Mouse (Mus musculus) E14TG2a.4 (cell line): ENCODE measurements at regions not wholly inside any gene's neighbourhood (a gene's known extent, or its start where the extent isn't known, plus 50 kb on each side); places are given as distances from the start of the nearest gene placed in this dataset.

Experiments used
- H3K27me3 ChIP-seq: 2 replicates; pipeline ENCODE4 v1.6.1; 2014; ENCODE audit warnings: low read length, control low read depth; ENCODE audit not compliant: insufficient read depth
- H3K36me3 ChIP-seq: 2 replicates; pipeline ENCODE4 v1.6.1; 2014; ENCODE audit warnings: low read length, control low read depth; ENCODE audit not compliant: insufficient read depth
- H3K4me1 ChIP-seq: replicated peaks from 2 replicates; pipeline ENCODE4 v1.6.1; 2014; ENCODE audit warnings: low read depth, low read length, control low read depth
- H3K4me3 ChIP-seq: replicated peaks from 2 replicates; pipeline ENCODE4 v1.5.1; 2014; ENCODE audit warnings: mild to moderate bottlenecking, low read length
- H3K9me3 ChIP-seq: 2 replicates; pipeline ENCODE4 v1.6.1; 2014; ENCODE audit warnings: low read length, control low read depth
- CTCF ChIP-seq: conservative IDR thresholded peaks from 2 replicates; pipeline ENCODE4 v1.5.1; 2014; ENCODE audit warnings: low read length
- NANOG ChIP-seq: IDR thresholded peaks from 2 replicates; pipeline ENCODE4 v1.6.1; 2014; ENCODE audit warnings: borderline replicate concordance, low read length, mixed read lengths
- POU5F1 ChIP-seq: IDR thresholded peaks from 2 replicates; pipeline ENCODE4 v1.6.1; 2014; ENCODE audit warnings: low read length, borderline replicate concordance

- Histone ChIP-seq H3K36me3 (peaks cover 5% of the 10 kb centered on the region; the same call in 1 of the 2 replicates), H3K9me3 (peaks cover 57% of the 10 kb centered on the region), H3K27me3 (no peaks in the 10 kb centered on the region), H3K4me3 (no peak overlapping the region), H3K4me1 (peaks cover 1% of the 10 kb centered on the region)
- TF ChIP-seq CTCF (no peak), NANOG (no peak), POU5F1 (no peak)
Observed at GRCm38 (mm10) chr13:99121096-99121495, 63.5 kb upstream of the Zfp366 start.

GRCm38 (mm10) chr13:99119941-99120340 is 64.7 kb upstream of the Zfp366 start:
- H3K27me3 ChIP-seq = no peaks in the 10 kb centered on the region
- peaks cover 45% of the 10 kb centered on the region for H3K9me3 ChIP-seq
- TF ChIP-seq POU5F1 (no peak), NANOG (no peak), CTCF (no peak)
- peaks cover 8% of the 10 kb centered on the region for H3K4me1 ChIP-seq
- H3K4me3 ChIP-seq = no peak overlapping the region
- H3K36me3 ChIP-seq = peaks cover 5% of the 10 kb centered on the region; the same call in 1 of the 2 replicates

- peaks cover 8% of the 10 kb centered on the region for H3K4me1 ChIP-seq
- peaks cover 5% of the 10 kb centered on the region; the same call in 1 of the 2 replicates for H3K36me3 ChIP-seq
- H3K27me3 ChIP-seq = no peaks in the 10 kb centered on the region
- H3K4me3 ChIP-seq = no peak overlapping the region
- peaks cover 36% of the 10 kb centered on the region for H3K9me3 ChIP-seq
- TF ChIP-seq POU5F1 (no peak), NANOG (no peak)
Observed at GRCm38 (mm10) chr13:99118901-99119300, 65.7 kb upstream of the Zfp366 start.

- Histone ChIP-seq H3K4me1 (peaks cover 32% of the 10 kb centered on the region), H3K4me3 (no peak overlapping the region), H3K27me3 (no peaks in the 10 kb centered on the region), H3K9me3 (peaks cover 9% of the 10 kb centered on the region), H3K36me3 (peaks cover 5% of the 10 kb centered on the region; the same call in 1 of the 2 replicates)
- no peak for TF ChIP-seq NANOG
- no peak for TF ChIP-seq CTCF
- TF ChIP-seq POU5F1 = no peak
Observed at GRCm38 (mm10) chr13:99115541-99115940, 69.1 kb upstream of the Zfp366 start.

- no peak for TF ChIP-seq NANOG
- no peak for TF ChIP-seq POU5F1
- TF ChIP-seq CTCF = no peak
Observed at GRCm38 (mm10) chr13:99114565-99114964, 70.1 kb upstream of the Zfp366 start.

DNA sequence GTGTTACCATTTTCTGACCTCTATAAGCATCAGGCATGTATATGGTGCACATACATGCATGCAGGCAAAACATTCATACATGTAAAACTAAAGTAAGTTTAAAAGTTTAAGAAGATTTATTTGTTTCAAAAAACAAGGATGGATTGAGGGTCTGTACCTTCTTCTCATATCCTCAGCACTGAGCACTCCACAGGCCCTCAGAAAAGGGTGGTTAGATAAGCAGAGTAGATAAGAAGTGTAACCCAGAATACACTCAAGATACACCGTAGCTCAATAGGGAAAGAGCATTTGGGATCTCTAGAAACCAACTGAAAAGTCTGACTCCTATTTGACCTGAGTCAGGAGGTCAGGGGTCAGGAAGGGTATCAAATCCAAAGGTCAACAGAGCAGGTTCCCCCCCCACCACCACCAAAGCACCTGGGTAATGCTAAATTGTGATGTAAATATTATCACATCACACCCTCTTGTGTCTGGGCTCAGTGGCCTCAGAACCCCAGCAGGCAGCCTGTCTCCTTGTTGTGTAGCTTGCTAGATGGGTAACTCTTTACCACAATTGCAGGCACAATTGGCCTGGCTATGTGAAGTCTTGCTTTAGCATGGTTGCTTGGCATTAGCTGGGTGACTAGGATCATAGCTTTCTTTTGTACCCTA is 72.8 kb upstream of the Zfp366 start:
- Histone ChIP-seq H3K9me3 (peaks cover 11% of the 10 kb centered on the region), H3K4me1 (peaks cover 32% of the 10 kb centered on the region), H3K27me3 (no peaks in the 10 kb centered on the region), H3K36me3 (no peaks in the 10 kb centered on the region), H3K4me3 (no peak overlapping the region)
- peak; percentile 55; the same call in 1 of the 2 replicates for TF ChIP-seq NANOG
- TF ChIP-seq POU5F1 = no peak

More at GRCm38 (mm10) chr13:99114565-99114964, 70.1 kb upstream of the Zfp366 start:
- Histone ChIP-seq H3K36me3 (no peaks in the 10 kb centered on the region), H3K4me1 (peaks cover 32% of the 10 kb centered on the region), H3K4me3 (no peak overlapping the region), H3K9me3 (no peaks in the 10 kb centered on the region), H3K27me3 (no peaks in the 10 kb centered on the region)

- TF ChIP-seq POU5F1 (no peak), CTCF (no peak), NANOG (no peak)
- Histone ChIP-seq H3K27me3 (no peaks in the 10 kb centered on the region), H3K9me3 (peaks cover 11% of the 10 kb centered on the region), H3K4me3 (no peak overlapping the region), H3K36me3 (no peaks in the 10 kb centered on the region), H3K4me1 (peaks cover 29% of the 10 kb centered on the region)
Observed at GRCm38 (mm10) chr13:99107983-99108382, 76.6 kb upstream of the Zfp366 start.

GRCm38 (mm10) chr13:99102089-99102681 is 82.4 kb upstream of the Zfp366 start:
- Histone ChIP-seq H3K36me3 (no peaks in the 10 kb centered on the region), H3K9me3 (no peaks in the 10 kb centered on the region), H3K4me3 (no peak overlapping the region), H3K4me1 (peaks cover 64% of the 10 kb centered on the region), H3K27me3 (no peaks in the 10 kb centered on the region)
- TF ChIP-seq NANOG = no peak
- no peak for TF ChIP-seq POU5F1
- TF ChIP-seq CTCF = no peak
